Mouse (Mus musculus) lung, postnatal 0 days (tissue): Measurements from ENCODE around the gene Pcdh7.

Experiments used
- CTCF ChIP-seq: IDR thresholded peaks from 2 replicates; pipeline ENCODE4 v1.5.1; 2016; ENCODE audit warnings: antibody characterized with exemption, mild to moderate bottlenecking
- EP300 ChIP-seq: IDR thresholded peaks from 2 replicates; pipeline ENCODE4 v1.6.1; 2016; ENCODE audit warnings: antibody characterized with exemption, mild to moderate bottlenecking, control low read depth

DNA sequence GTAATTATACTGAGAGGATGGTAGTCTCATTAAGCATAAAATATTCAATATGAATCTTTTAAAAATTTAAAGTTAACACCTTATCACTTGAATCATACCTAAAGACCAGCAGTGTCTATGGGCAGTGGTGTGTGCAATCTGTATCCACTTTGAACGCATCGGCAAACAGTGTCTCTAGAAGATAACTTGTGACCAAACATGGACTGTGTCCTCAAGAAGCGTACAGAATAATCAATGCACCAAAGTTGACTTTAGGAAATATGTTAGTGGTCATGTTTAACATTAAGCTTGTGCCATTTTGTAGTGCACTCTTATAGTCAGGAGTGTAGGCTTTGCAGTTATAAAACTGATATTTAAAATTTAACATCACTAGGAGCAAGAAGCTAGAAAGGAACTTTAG is 110.7 kb downstream of the Pcdh7 start:
- TF ChIP-seq CTCF (no peak), EP300 (no peak)
